Comparison of ENCODE assay signal across 8 mouse cellular contexts in the genomic region with DNA sequence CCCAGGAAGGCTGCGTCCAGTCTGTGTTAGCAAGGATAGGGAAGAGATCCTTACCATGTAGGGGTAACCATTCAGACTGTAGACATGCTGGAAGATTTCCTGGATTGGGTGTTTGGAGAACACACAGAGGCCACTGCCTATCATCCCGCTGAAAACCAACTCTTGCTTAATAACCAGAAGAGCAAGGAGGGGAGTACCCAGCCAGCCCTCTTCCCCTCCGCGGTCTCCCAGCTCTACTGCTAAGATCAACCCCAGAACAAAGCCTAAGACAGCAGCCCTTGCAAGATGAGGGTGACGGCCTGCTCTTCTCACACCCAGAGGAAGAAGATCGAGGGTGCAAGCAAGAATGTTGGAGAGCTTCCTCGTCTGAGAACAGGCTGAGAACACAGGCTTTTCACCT. TPM values are rescaled to one million over a fixed set of nuclear protein-coding genes. Genes with fewer than 3 reads are reported as not detected.
A peak's percentile ranks its signal among the peaks of the same experiment; 100 is the strongest.
DNase-seq lines count a peak whose midpoint lies in the region; ATAC-seq lines count a peak whose summit lies in the region.

No protein-coding gene starts in this region.

- H3K27ac ChIP-seq in kidney, embryonic 14.5 days (ENCODE audit: low read depth, low read length): no peak overlapping the region
- H3K27ac ChIP-seq in brown adipose tissue, adult 24 weeks (replicated peaks; ENCODE audit: low read depth, low read length): no peak overlapping the region
- H3K27ac ChIP-seq in hindbrain, embryonic 16.5 days (ENCODE audit: low read depth, low read length): no peak overlapping the region
- no peak overlapping the region for H3K27ac ChIP-seq in midbrain, embryonic 15.5 days

- H3K36me3 ChIP-seq in kidney, embryonic 14.5 days (ENCODE audit: control insufficient read depth, insufficient read depth, low read length): peaks cover 41% of the 10 kb centered on the region
- H3K36me3 ChIP-seq in hindbrain, embryonic 16.5 days (ENCODE audit: control insufficient read depth, insufficient read depth, low read length): peaks cover 8% of the 10 kb centered on the region; the same call in 1 of the 2 replicates
- H3K36me3 ChIP-seq in midbrain, embryonic 15.5 days (replicated peaks): no peaks in the 10 kb centered on the region

- H3K27me3 ChIP-seq in kidney, embryonic 14.5 days (ENCODE audit: control insufficient read depth, insufficient read depth, low read length): no peaks in the 10 kb centered on the region
- H3K27me3 ChIP-seq in hindbrain, embryonic 16.5 days (replicated peaks; ENCODE audit: control insufficient read depth, insufficient read depth, low read length): no peaks in the 10 kb centered on the region
- H3K27me3 ChIP-seq in midbrain, embryonic 15.5 days (replicated peaks): no peaks in the 10 kb centered on the region; the same call in 1 of the 2 replicates

- peaks cover 15% of the 10 kb centered on the region; the same call in 1 of the 2 replicates for H3K4me1 ChIP-seq in kidney, embryonic 14.5 days (ENCODE audit: control insufficient read depth, insufficient read depth, low read length)
- peaks cover 9% of the 10 kb centered on the region for H3K4me1 ChIP-seq in brown adipose tissue, adult 24 weeks (ENCODE audit: control insufficient read depth, insufficient read depth, insufficient read length, low read length)
- H3K4me1 ChIP-seq in hindbrain, embryonic 16.5 days (ENCODE audit: control insufficient read depth, insufficient read depth, low read depth, low read length): peaks cover 11% of the 10 kb centered on the region
- peaks cover 18% of the 10 kb centered on the region for H3K4me1 ChIP-seq in midbrain, embryonic 15.5 days

- no peak for ATAC-seq in kidney, embryonic 14.5 days (ENCODE audit: low FRiP score, low TSS enrichment)
- ATAC-seq in hindbrain, embryonic 16.5 days: no peak
- no peak for ATAC-seq in midbrain, embryonic 15.5 days (replicated peaks)
- ATAC-seq in erythroid progenitor cell, adult 5-6 weeks (replicated peaks; ENCODE audit: low FRiP score, poor library complexity, severe bottlenecking): no peak

- WGBS in kidney, embryonic 14.5 days: 39% methylated on average over 7 of the region's 7 CpGs
- WGBS in hindbrain, embryonic 16.5 days: 47% methylated on average over 7 of the region's 7 CpGs
- 46% methylated on average over 7 of the region's 7 CpGs for WGBS in midbrain, embryonic 15.5 days

- peak overlapping the region; percentile 71 for H3K4me3 ChIP-seq in kidney, embryonic 14.5 days (ENCODE audit: low read length)
- peak overlapping the region; percentile 70 for H3K4me3 ChIP-seq in brown adipose tissue, adult 24 weeks (ENCODE audit: insufficient read depth, low read depth, low read length)
- peak overlapping the region; percentile 83 for H3K4me3 ChIP-seq in hindbrain, embryonic 16.5 days (ENCODE audit: low read length)
- peak overlapping the region; percentile 86 for H3K4me3 ChIP-seq in midbrain, embryonic 15.5 days

- H3K9ac ChIP-seq in kidney, embryonic 14.5 days (ENCODE audit: low read depth, low read length): peak overlapping the region; percentile 73; the same call in 1 of the 2 replicates
- H3K9ac ChIP-seq in hindbrain, embryonic 16.5 days (ENCODE audit: low read depth, low read length): peak overlapping the region; percentile 78
- H3K9ac ChIP-seq in midbrain, embryonic 15.5 days: no peak overlapping the region

- no peaks in the 10 kb centered on the region for H3K9me3 ChIP-seq in kidney, embryonic 14.5 days (ENCODE audit: control insufficient read depth, low read length)
- no peaks in the 10 kb centered on the region for H3K9me3 ChIP-seq in hindbrain, embryonic 16.5 days (ENCODE audit: control insufficient read depth, low read length)
- H3K9me3 ChIP-seq in midbrain, embryonic 15.5 days: no peaks in the 10 kb centered on the region

- peak overlapping the region; percentile 98 for H3K4me2 ChIP-seq in kidney, embryonic 14.5 days (replicated peaks; ENCODE audit: low read depth, low read length)
- peak overlapping the region; percentile 98 for H3K4me2 ChIP-seq in hindbrain, embryonic 16.5 days (ENCODE audit: low read length)
- H3K4me2 ChIP-seq in midbrain, embryonic 15.5 days: peak overlapping the region; percentile 98

- no peak for DNase-seq in kidney, postnatal 4 days
- DNase-seq in cerebellum, adult 8-10 months: no peak
- DNase-seq in left cerebral cortex, adult 8-10 months (ENCODE audit: low spot score in 2 of 2): no peak

RNA-seq across cellular contexts. Expression of gene Smpd2, which starts 1.3 kb away (rescaled TPM):
- polyA plus RNA-seq in kidney, embryonic 14.5 days (2014; fragmentation: Nextera tagmentation; extraction: Ambion mirVana): 53.8 and 59.2 TPM in 2 replicates
- polyA plus RNA-seq in brown adipose tissue, adult 24 weeks (2012; ENCODE audit: insufficient read depth, insufficient read length, missing spikeins): 9.2 and 12.3 TPM in 2 replicates
- polyA plus RNA-seq in hindbrain, embryonic 16.5 days (2015; fragmentation: Nextera tagmentation; extraction: Ambion mirVana): 46.5 and 52.9 TPM in 2 replicates
- 38.8 and 41.6 TPM in 2 replicates for polyA plus RNA-seq in midbrain, embryonic 15.5 days (2015; fragmentation: Nextera tagmentation; extraction: Ambion mirVana)
- 0.84 and 4.7 TPM in 2 replicates for total RNA-seq in erythroid progenitor cell, adult 5-6 weeks (2015; ENCODE audit: low replicate concordance)
- total RNA-seq in erythroid progenitor cell, adult 5-6 weeks (2017; ENCODE audit: low replicate concordance): 2.3 TPM in 1 of 2 replicates, not detected in the other
- total RNA-seq in left cerebral cortex, adult 8-10 months (2022): 10 to 100 TPM; 12.8 to 19.8 (median 15.3) TPM

RNA-seq across cellular contexts. Expression of gene Ppil6, which starts 1.4 kb away (rescaled TPM):
- polyA plus RNA-seq in kidney, embryonic 14.5 days (2014; fragmentation: Nextera tagmentation; extraction: Ambion mirVana): 1.2 and 3.1 TPM in 2 replicates
- 0.99 TPM in 1 of 2 replicates, not detected in the other for polyA plus RNA-seq in brown adipose tissue, adult 24 weeks (2012; ENCODE audit: insufficient read depth, insufficient read length, missing spikeins)
- polyA plus RNA-seq in hindbrain, embryonic 16.5 days (2015; fragmentation: Nextera tagmentation; extraction: Ambion mirVana): 4.5 and 5.3 TPM in 2 replicates
- 3.2 and 3.3 TPM in 2 replicates for polyA plus RNA-seq in midbrain, embryonic 15.5 days (2015; fragmentation: Nextera tagmentation; extraction: Ambion mirVana)
- total RNA-seq in erythroid progenitor cell, adult 5-6 weeks (2015; ENCODE audit: low replicate concordance): not detected in 2 replicates
- not detected in 2 replicates for total RNA-seq in erythroid progenitor cell, adult 5-6 weeks (2017; ENCODE audit: low replicate concordance)
- total RNA-seq in left cerebral cortex, adult 8-10 months (2022): 1 to 10 TPM; 5.4 to 8.0 (median 6.6) TPM

RNA-seq across cellular contexts. Expression of gene Mical1, which starts 12.8 kb away (rescaled TPM):
- polyA plus RNA-seq in kidney, embryonic 14.5 days (2014; fragmentation: Nextera tagmentation; extraction: Ambion mirVana): 22.8 and 33.6 TPM in 2 replicates
- 2.8 and 4.8 TPM in 2 replicates for polyA plus RNA-seq in brown adipose tissue, adult 24 weeks (2012; ENCODE audit: insufficient read depth, insufficient read length, missing spikeins)
- polyA plus RNA-seq in hindbrain, embryonic 16.5 days (2015; fragmentation: Nextera tagmentation; extraction: Ambion mirVana): 25.9 and 31.0 TPM in 2 replicates
- 19.6 and 21.5 TPM in 2 replicates for polyA plus RNA-seq in midbrain, embryonic 15.5 days (2015; fragmentation: Nextera tagmentation; extraction: Ambion mirVana)
- 10.1 and 19.7 TPM in 2 replicates for total RNA-seq in erythroid progenitor cell, adult 5-6 weeks (2015; ENCODE audit: low replicate concordance)
- 0.76 and 11.4 TPM in 2 replicates for total RNA-seq in erythroid progenitor cell, adult 5-6 weeks (2017; ENCODE audit: low replicate concordance)
- total RNA-seq in left cerebral cortex, adult 8-10 months (2022): 10 to 100 TPM; 18.1 to 23.4 (median 21.1) TPM

RNA-seq across cellular contexts. Expression of gene Cd164, which starts 30.3 kb away (rescaled TPM):
- polyA plus RNA-seq in kidney, embryonic 14.5 days (2014; fragmentation: Nextera tagmentation; extraction: Ambion mirVana): 134 and 221 TPM in 2 replicates
- polyA plus RNA-seq in brown adipose tissue, adult 24 weeks (2012; ENCODE audit: insufficient read depth, insufficient read length, missing spikeins): 172 and 177 TPM in 2 replicates
- 57.2 and 62.9 TPM in 2 replicates for polyA plus RNA-seq in hindbrain, embryonic 16.5 days (2015; fragmentation: Nextera tagmentation; extraction: Ambion mirVana)
- 43.8 and 48.7 TPM in 2 replicates for polyA plus RNA-seq in midbrain, embryonic 15.5 days (2015; fragmentation: Nextera tagmentation; extraction: Ambion mirVana)
- 62.7 and 87.6 TPM in 2 replicates for total RNA-seq in erythroid progenitor cell, adult 5-6 weeks (2015; ENCODE audit: low replicate concordance)
- 46.8 and 52.3 TPM in 2 replicates for total RNA-seq in erythroid progenitor cell, adult 5-6 weeks (2017; ENCODE audit: low replicate concordance)
- total RNA-seq in left cerebral cortex, adult 8-10 months (2022): 10 to 100 TPM; 71.8 to 75.3 (median 74.1) TPM

RNA-seq across cellular contexts. Expression of gene Zbtb24, which starts 38.7 kb away (rescaled TPM):
- 13.5 and 19.2 TPM in 2 replicates for polyA plus RNA-seq in kidney, embryonic 14.5 days (2014; fragmentation: Nextera tagmentation; extraction: Ambion mirVana)
- 4.7 and 6.0 TPM in 2 replicates for polyA plus RNA-seq in brown adipose tissue, adult 24 weeks (2012; ENCODE audit: insufficient read depth, insufficient read length, missing spikeins)
- 16.9 and 18.2 TPM in 2 replicates for polyA plus RNA-seq in hindbrain, embryonic 16.5 days (2015; fragmentation: Nextera tagmentation; extraction: Ambion mirVana)
- polyA plus RNA-seq in midbrain, embryonic 15.5 days (2015; fragmentation: Nextera tagmentation; extraction: Ambion mirVana): 19.8 and 22.3 TPM in 2 replicates
- total RNA-seq in erythroid progenitor cell, adult 5-6 weeks (2015; ENCODE audit: low replicate concordance): 5.9 and 10.8 TPM in 2 replicates
- total RNA-seq in erythroid progenitor cell, adult 5-6 weeks (2017; ENCODE audit: low replicate concordance): 10.8 and 15.2 TPM in 2 replicates
- 10 to 100 TPM; 18.1 to 22.1 (median 20.1) TPM for total RNA-seq in left cerebral cortex, adult 8-10 months (2022)
